Mouse (Mus musculus) neural tube, embryonic 12.5 days (tissue): ENCODE measurements around the gene Atg9a. TPM values are rescaled to one million over a fixed set of nuclear protein-coding genes. Genes with fewer than 3 reads are reported as not detected.
"Not testable (repeated sequence)": the region's sequence is repeated elsewhere in the genome, so short reads cannot be mapped to it uniquely, and the experiment has no call there.

Experiments used
- ATAC-seq: fragments of 200-750 bp; cut with Nextera tagmentation; 2 replicates; pipeline ENCODE4 v1.8.0; 2017; ENCODE audit warnings: low read depth, mild to moderate bottlenecking, moderate TSS enrichment, moderate library complexity; ENCODE audit not compliant: low FRiP score
- H3K27ac ChIP-seq: fragments of 300-500 bp; sonication (generic); 2 replicates; pipeline ENCODE4 v1.5.1; 2016
- H3K27me3 ChIP-seq: fragments of 300-500 bp; sonication (generic); replicated peaks from 2 replicates; pipeline ENCODE4 v1.6.1; 2016; ENCODE audit warnings: mild to moderate bottlenecking
- H3K36me3 ChIP-seq: fragments of 300-500 bp; sonication (generic); 2 replicates; pipeline ENCODE4 v1.6.1; 2016; ENCODE audit warnings: mild to moderate bottlenecking
- H3K4me1 ChIP-seq: fragments of 300-500 bp; sonication (generic); 2 replicates; pipeline ENCODE4 v1.6.1; 2016
- H3K4me2 ChIP-seq: fragments of 300-500 bp; sonication (generic); replicated peaks from 2 replicates; pipeline ENCODE4 v1.6.1; 2016; ENCODE audit warnings: mild to moderate bottlenecking
- H3K4me3 ChIP-seq: fragments of 300-500 bp; sonication (generic); 2 replicates; pipeline ENCODE4 v1.5.1; 2016
- H3K9ac ChIP-seq: fragments of 300-500 bp; sonication (generic); 2 replicates; pipeline ENCODE4 v1.6.1; 2016; ENCODE audit warnings: mild to moderate bottlenecking
- H3K9me3 ChIP-seq: fragments of 300-500 bp; sonication (generic); 2 replicates; pipeline ENCODE4 v1.6.1; 2016; ENCODE audit warnings: mild to moderate bottlenecking
- WGBS: fragments of 180-500 bp; shearing (Covaris S2); methylation state at CpG from one replicate; pipeline ENCODE4 v1.1.7; 2016; 5-methylcytosine and 5-hydroxymethylcytosine counted together
- polyA plus RNA-seq: library from polyadenylated mRNA; unstranded; fragments of >200 nt; fragmentation: Nextera tagmentation; extraction: Ambion mirVana; gene quantifications from 2 replicates; pipeline ENCODE4 v1.2.1, GENCODE M21; 2016

Gene Atg9a
- 41.0 and 41.5 TPM in 2 replicates for polyA plus RNA-seq

GRCm38 (mm10) chr1:75191622-75192402 is at the start of gene Atg9a, which contains the start of gene Ankzf1:
Gene Atg9a, minus strand, starts transcription at chr1:75192196.
Gene Ankzf1, plus strand, starts transcription at chr1:75192151.
- peak within 1 kb of the TSS; percentile 65 for H3K27ac ChIP-seq
- H3K4me3 ChIP-seq = peak within 1 kb of the TSS; percentile 75
- peak; percentile 99 for ATAC-seq
- no peaks in the 10 kb centered on the region for H3K27me3 ChIP-seq
- under 1% methylated on average over 56 of the region's 56 CpGs for whole genome bisulfite sequencing
- H3K9ac ChIP-seq = peak within 1 kb of the TSS; percentile 88
- H3K9me3 ChIP-seq = no peaks in the 10 kb centered on the region
- peaks cover 17% of the 10 kb centered on the region for H3K4me1 ChIP-seq
- H3K36me3 ChIP-seq = peaks cover 28% of the 10 kb centered on the region
- peak within 1 kb of the TSS; percentile 75 for H3K4me2 ChIP-seq

DNA sequence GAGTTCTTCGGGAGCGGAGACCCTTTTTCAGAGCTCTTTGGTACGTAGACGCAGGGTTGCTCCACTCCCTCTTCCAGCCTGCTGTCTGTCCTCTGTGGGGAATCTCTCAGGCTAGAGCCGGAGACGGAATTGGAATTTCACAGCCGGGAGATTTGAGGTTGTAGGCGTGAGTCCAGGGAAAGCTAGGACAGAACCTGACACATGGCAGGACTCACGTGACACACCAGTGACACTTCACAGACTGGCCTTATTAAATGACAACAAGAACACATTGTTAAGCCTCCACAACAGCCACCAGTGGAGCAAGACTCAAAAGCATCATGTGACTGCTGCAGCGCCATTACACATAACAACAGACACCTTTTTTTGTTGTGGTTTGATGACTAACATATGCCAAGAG is 47.6 kb upstream of the Atg9a start:
- no peak overlapping the region for H3K27ac ChIP-seq
- H3K9ac ChIP-seq = no peak overlapping the region
- H3K36me3 ChIP-seq = peaks cover 31% of the 10 kb centered on the region
- H3K4me2 ChIP-seq = no peak overlapping the region
- H3K4me3 ChIP-seq = no peak overlapping the region
- no peak for ATAC-seq
- peaks cover 13% of the 10 kb centered on the region for H3K4me1 ChIP-seq
- 88% methylated on average over 10 of the region's 10 CpGs for WGBS
- no peaks in the 10 kb centered on the region for H3K27me3 ChIP-seq
- no peaks in the 10 kb centered on the region for H3K9me3 ChIP-seq

DNA sequence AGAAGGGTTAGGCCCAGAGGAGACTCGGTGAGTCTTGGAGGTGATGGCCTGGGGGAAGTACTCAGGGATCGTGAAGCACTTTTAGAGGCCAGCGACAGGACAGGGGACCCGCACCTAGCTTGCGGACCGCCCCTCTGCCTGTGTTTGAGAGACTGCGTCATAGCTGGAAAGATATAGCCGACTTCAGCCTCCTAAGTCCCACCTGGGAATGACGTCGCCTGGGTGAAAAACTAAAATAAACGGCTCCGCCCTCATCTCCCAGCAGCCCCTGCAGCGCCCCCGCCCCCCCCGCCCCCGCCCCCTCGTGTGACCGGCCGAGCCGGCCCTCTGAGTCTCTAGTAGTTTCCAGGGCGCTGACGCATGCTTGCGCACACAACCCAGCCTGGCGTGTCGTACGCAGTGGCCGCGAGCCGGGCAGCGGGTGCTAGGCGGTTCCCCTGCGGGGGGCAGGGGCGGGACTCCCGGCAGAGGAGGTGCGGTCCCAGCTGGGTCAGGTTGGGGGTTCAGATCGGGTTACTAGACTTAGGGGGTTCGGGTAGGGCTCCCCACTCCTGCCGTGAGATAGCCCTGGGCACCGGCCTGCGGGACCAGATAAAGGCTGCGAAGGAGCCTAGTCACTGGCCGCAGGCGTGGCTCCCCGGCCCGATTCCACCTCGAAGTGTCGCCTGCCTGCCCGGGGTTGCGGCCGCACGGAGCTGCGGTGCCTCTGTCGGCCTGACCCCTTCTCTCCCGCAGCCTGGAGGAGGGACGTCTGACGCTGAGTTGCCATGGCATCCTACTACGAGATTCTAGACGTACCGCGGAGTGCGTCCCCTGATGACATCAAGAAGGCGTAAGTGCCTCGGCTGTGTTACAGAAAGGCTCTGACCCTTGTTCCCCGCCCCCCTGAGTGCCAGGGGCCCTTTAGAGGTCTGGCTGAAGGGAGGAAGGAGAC is 44.4 kb upstream of the Atg9a start, which contains the start of gene Dnajb2:
Dnajb2 (plus strand) TSS at position 290 of the 934 bp plus-strand sequence.
- no peaks in the 10 kb centered on the region for H3K9me3 ChIP-seq
- H3K4me2 ChIP-seq = peak within 1 kb of the TSS; percentile 85
- ATAC-seq = peak; percentile 88
- WGBS = under 1% methylated on average over 64 of the region's 64 CpGs
- H3K9ac ChIP-seq = peak within 1 kb of the TSS; percentile 70
- H3K27ac ChIP-seq = peak within 1 kb of the TSS; percentile 51; the same call in 1 of the 2 replicates
- no peaks in the 10 kb centered on the region for H3K27me3 ChIP-seq
- H3K4me1 ChIP-seq = peaks cover 13% of the 10 kb centered on the region
- peak within 1 kb of the TSS; percentile 57 for H3K4me3 ChIP-seq
- peaks cover 16% of the 10 kb centered on the region for H3K36me3 ChIP-seq

DNA sequence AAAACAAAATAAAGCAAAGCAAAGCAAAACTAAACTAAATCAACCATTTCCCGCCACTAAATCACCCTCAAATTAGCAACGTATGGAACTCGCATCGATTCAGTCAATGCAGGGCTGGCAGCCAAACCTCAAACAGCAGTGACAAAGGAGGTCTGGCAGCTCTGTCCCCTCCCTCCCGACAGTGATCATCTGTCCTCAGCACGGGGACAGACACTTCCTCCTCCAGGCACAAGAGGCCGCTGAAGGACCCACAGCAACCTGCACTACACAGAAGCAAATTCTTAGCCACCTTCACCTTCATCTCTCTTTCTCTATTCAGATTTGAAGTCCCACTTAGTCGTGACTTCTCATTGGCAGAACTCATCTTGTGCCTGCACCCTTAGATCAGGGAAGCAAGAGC is 42.6 kb upstream of the Atg9a start:
- H3K4me3 ChIP-seq = no peak overlapping the region
- WGBS = 2% methylated on average over 8 of the region's 8 CpGs
- peak; percentile 42 for ATAC-seq
- H3K27ac ChIP-seq = no peak overlapping the region
- no peaks in the 10 kb centered on the region for H3K9me3 ChIP-seq
- H3K36me3 ChIP-seq = 0 out of 2 replicates have a peak, but pooled peaks cover 3% of the 10 kb centered on the region
- no peaks in the 10 kb centered on the region for H3K27me3 ChIP-seq
- no peak overlapping the region for H3K4me2 ChIP-seq
- H3K4me1 ChIP-seq = peaks cover 13% of the 10 kb centered on the region
- H3K9ac ChIP-seq = no peak overlapping the region

GRCm38 (mm10) chr1:75232489-75232888 is 40.5 kb upstream of the Atg9a start:
- not testable (repeated sequence) for H3K4me3 ChIP-seq, H3K36me3 ChIP-seq, H3K27ac ChIP-seq, H3K27me3 ChIP-seq, H3K9me3 ChIP-seq, H3K9ac ChIP-seq, H3K4me2 ChIP-seq, ATAC-seq
- H3K4me1 ChIP-seq = peaks cover 13% of the 10 kb centered on the region
- WGBS = 65% methylated on average over 4 of the region's 4 CpGs

DNA sequence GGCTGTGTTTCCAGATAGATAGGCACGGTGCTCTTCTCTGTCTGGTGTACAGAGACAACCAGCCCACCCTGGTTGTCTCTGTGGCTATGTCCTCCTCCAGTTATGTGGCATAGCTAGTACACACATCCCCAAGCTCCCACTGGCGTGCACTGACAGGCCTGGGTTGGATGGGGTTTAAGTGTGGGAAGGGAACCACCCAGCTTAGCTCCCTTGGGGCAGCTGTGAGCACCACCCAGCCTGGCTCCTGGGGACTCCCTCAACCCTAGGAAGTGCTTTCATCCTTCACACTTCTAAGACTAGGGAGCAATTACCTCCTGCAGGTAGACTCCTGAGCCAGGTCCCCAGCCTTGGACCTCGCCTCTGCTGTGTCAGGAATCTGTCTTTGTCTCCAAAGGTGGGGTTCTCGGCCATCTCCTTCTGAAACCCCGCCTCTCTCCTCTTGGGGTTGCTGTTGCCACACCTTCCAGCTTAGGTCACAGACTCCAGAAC is 39.7 kb upstream of the Atg9a start, which contains the start of gene A630095N17Rik:
A630095N17Rik (minus strand) TSS at position 439 of the 489 bp plus-strand sequence.
- H3K27ac ChIP-seq = no peak within 1 kb of the TSS
- H3K27me3 ChIP-seq = no peaks in the 10 kb centered on the region
- WGBS = 74% methylated on average over 5 of the region's 5 CpGs
- H3K4me1 ChIP-seq = peaks cover 5% of the 10 kb centered on the region
- no peak within 1 kb of the TSS for H3K9ac ChIP-seq
- H3K4me3 ChIP-seq = no peak within 1 kb of the TSS
- ATAC-seq = no peak
- H3K36me3 ChIP-seq = no peaks in the 10 kb centered on the region
- no peaks in the 10 kb centered on the region for H3K9me3 ChIP-seq
- no peak within 1 kb of the TSS for H3K4me2 ChIP-seq

DNA sequence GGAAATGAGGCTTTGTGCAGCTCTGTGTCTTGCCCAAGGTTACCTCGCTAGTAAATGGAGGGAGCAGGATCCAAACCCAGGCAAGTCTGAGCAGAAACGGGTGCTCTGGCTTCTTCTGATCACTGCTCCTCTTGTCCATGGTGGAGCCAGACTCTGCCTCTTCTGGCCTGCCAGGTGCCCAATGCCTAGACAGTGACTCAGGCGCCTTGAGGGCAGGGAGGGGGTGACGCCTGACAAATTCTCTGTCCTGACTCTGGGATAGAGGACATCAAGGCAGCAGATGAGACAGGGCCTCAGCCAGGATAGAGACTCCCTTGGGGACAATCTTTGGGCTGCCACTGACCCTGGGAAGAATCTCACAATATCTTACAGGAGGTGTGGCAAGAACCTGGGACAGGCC is 39.2 kb upstream of the Atg9a start:
- H3K4me2 ChIP-seq = no peak overlapping the region
- H3K9me3 ChIP-seq = no peaks in the 10 kb centered on the region
- H3K4me3 ChIP-seq = no peak overlapping the region
- H3K27ac ChIP-seq = no peak overlapping the region
- peaks cover 3% of the 10 kb centered on the region; the same call in 1 of the 2 replicates for H3K4me1 ChIP-seq
- ATAC-seq = no peak
- WGBS = 75% methylated on average over 4 of the region's 4 CpGs
- no peaks in the 10 kb centered on the region for H3K36me3 ChIP-seq
- H3K27me3 ChIP-seq = no peaks in the 10 kb centered on the region
- no peak overlapping the region for H3K9ac ChIP-seq

GRCm38 (mm10) chr1:75230335-75230994 is 38.5 kb upstream of the Atg9a start:
- 73% methylated on average over 7 of the region's 7 CpGs for WGBS
- Histone ChIP-seq H3K4me2 (no peak overlapping the region), H3K4me1 (no peaks in the 10 kb centered on the region), H3K27ac (no peak overlapping the region), H3K36me3 (no peaks in the 10 kb centered on the region), H3K27me3 (no peaks in the 10 kb centered on the region), H3K9me3 (no peaks in the 10 kb centered on the region), H3K4me3 (no peak overlapping the region), H3K9ac (no peak overlapping the region)
- no peak for ATAC-seq

- no peak overlapping the region for H3K4me3 ChIP-seq
- H3K36me3 ChIP-seq = no peaks in the 10 kb centered on the region
- no peak overlapping the region for H3K27ac ChIP-seq
- WGBS = 77% methylated on average over 4 of the region's 4 CpGs
- no peaks in the 10 kb centered on the region for H3K4me1 ChIP-seq
- H3K4me2 ChIP-seq = no peak overlapping the region
- no peaks in the 10 kb centered on the region for H3K9me3 ChIP-seq
- no peak overlapping the region for H3K9ac ChIP-seq
- no peaks in the 10 kb centered on the region for H3K27me3 ChIP-seq
- ATAC-seq = no peak
These were observed 37.2 kb upstream of the Atg9a start for GRCm38 (mm10) chr1:75229158-75229557.

DNA sequence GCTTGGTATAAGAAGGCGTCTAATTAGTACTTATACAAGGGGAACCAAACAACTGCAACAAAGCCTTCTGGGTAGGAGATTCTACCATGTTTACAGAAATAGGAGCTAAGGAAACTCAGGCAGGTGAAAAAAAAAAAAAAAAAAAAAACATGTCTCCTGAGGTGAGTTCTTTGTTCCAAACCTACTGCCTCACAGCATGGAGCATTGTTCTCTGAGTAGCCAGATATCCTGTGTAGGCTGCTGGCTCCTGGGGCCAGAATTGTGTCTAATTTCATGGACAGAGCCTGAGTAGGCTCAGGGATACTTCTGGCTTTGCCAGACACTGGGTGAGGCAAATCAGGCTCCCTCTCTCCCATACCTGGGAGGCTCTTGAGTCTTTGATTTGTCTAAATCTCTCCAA is 35.7 kb upstream of the Atg9a start:
- no peaks in the 10 kb centered on the region for H3K36me3 ChIP-seq
- 80% methylated on average over 1 of the region's 1 CpGs for WGBS
- no peak overlapping the region for H3K27ac ChIP-seq
- 0 out of 2 replicates have a peak, but pooled peaks cover 11% of the 10 kb centered on the region for H3K27me3 ChIP-seq
- H3K9ac ChIP-seq = no peak overlapping the region
- no peak for ATAC-seq
- no peaks in the 10 kb centered on the region for H3K4me1 ChIP-seq
- no peak overlapping the region for H3K4me2 ChIP-seq
- no peak overlapping the region for H3K4me3 ChIP-seq
- H3K9me3 ChIP-seq = no peaks in the 10 kb centered on the region

- WGBS = 74% methylated on average over 2 of the region's 2 CpGs
- Histone ChIP-seq H3K9ac (no peak overlapping the region), H3K36me3 (no peaks in the 10 kb centered on the region), H3K4me1 (no peaks in the 10 kb centered on the region), H3K4me2 (no peak overlapping the region), H3K27me3 (peaks cover 21% of the 10 kb centered on the region), H3K4me3 (no peak overlapping the region), H3K9me3 (no peaks in the 10 kb centered on the region), H3K27ac (no peak overlapping the region)
- ATAC-seq = no peak
These were observed 34.1 kb upstream of the Atg9a start for GRCm38 (mm10) chr1:75226138-75226537.
